Mouse (Mus musculus) small intestine, adult 2 months (tissue): ENCODE measurements at regions not wholly inside any gene's neighbourhood (a gene's known extent, or its start where the extent isn't known, plus 50 kb on each side); places are given as distances from the start of the nearest gene placed in this dataset.

Source experiments
- CTCF ChIP-seq: fragments of 200-500 bp; IDR thresholded peaks from 2 replicates; pipeline ENCODE4 v1.5.1; 2012; ENCODE audit warnings: low read depth, mild to moderate bottlenecking, control low read depth, inconsistent platforms, low read length, moderate library complexity, mixed read lengths; ENCODE audit not compliant: insufficient replicate concordance, insufficient read length; ENCODE audit errors: extremely low read depth
- POLR2A ChIP-seq: fragments of 200-500 bp; IDR thresholded peaks from 2 replicates; pipeline ENCODE4 v1.6.1; 2012; ENCODE audit warnings: low read depth, mild to moderate bottlenecking, control low read depth, inconsistent platforms, low read length, moderate library complexity

DNA sequence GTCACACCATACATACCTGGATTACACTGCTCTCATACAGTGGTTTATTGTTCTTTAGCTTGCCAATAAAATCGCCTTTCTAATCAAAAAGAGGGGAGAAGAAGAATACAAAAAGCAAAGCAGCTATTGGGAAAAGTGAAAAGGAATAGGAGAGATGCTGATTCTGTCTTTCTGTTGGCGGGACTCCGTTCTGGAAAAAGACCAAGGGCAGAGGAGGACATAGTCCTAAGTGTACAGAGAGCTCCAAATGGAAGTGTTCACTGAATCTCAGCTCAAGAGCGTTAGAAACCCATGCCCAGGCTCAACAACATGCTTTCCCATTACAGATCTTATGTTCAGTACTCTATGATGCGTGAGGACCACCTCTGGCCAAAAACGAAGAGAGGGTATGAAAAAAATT lies 174.4 kb upstream of the Tmem161b start:
- TF ChIP-seq POLR2A (no peak), CTCF (no peak)
